Mouse (Mus musculus) thymus, postnatal 14 days (tissue): ENCODE results near the gene Pitx3.
"Not testable (repeated sequence)": the region's sequence is repeated elsewhere in the genome, so short reads cannot be mapped to it uniquely, and the experiment has no call there.

Experiments used
- DNase-seq: peaks from one replicate; pipeline ENCODE4 v3.0.0; 2021

Pitx3 gene

GRCm38 (mm10) chr19:46131694-46132525, 16.2 kb downstream of the Pitx3 start, which contains the start of gene Elovl3:
Elovl3 (plus strand) TSS chr19:46131897.
- DNase-seq, result no peak

- no peak for DNase-seq
These were observed 16.8 kb downstream of the Pitx3 start for GRCm38 (mm10) chr19:46131283-46131682.

GRCm38 (mm10) chr19:46129737-46130136, 18.4 kb downstream of the Pitx3 start:
- DNase-seq, result not testable (repeated sequence)

GRCm38 (mm10) chr19:46126301-46126700, 21.8 kb downstream of the Pitx3 start:
- no peak for DNase-seq

GRCm38 (mm10) chr19:46124651-46125050, 23.5 kb downstream of the Pitx3 start:
- DNase-seq, result no peak

GRCm38 (mm10) chr19:46123876-46124275, 24.2 kb downstream of the Pitx3 start:
- no peak for DNase-seq

GRCm38 (mm10) chr19:46120872-46121271, 27.3 kb downstream of the Pitx3 start:
- DNase-seq, result no peak

GRCm38 (mm10) chr19:46119458-46119857, 28.7 kb downstream of the Pitx3 start:
- DNase-seq, result no peak

- no peak for DNase-seq
These were observed 33.5 kb downstream of the Pitx3 start for GRCm38 (mm10) chr19:46114617-46115016.

GRCm38 (mm10) chr19:46110781-46111180, 37.3 kb downstream of the Pitx3 start:
- DNase-seq, result no peak

- no peak for DNase-seq
These were observed 37.9 kb downstream of the Pitx3 start for GRCm38 (mm10) chr19:46110214-46110613.

GRCm38 (mm10) chr19:46104187-46104557, 44.0 kb downstream of the Pitx3 start:
- no peak for DNase-seq

GRCm38 (mm10) chr19:46103437-46104186, 44.5 kb downstream of the Pitx3 start:
- DNase-seq, result no peak

- no peak for DNase-seq
These were observed 48.6 kb downstream of the Pitx3 start for GRCm38 (mm10) chr19:46099561-46099960.

GRCm38 (mm10) chr19:46096396-46096795, 51.7 kb downstream of the Pitx3 start:
- DNase-seq, result no peak

GRCm38 (mm10) chr19:46095291-46095690, 52.8 kb downstream of the Pitx3 start:
- DNase-seq, result no peak

- no peak for DNase-seq
These were observed 54.0 kb downstream of the Pitx3 start for GRCm38 (mm10) chr19:46094144-46094543.

GRCm38 (mm10) chr19:46091641-46092040, 56.5 kb downstream of the Pitx3 start:
- DNase-seq, result no peak

- DNase-seq, result no peak
These were observed 60.3 kb downstream of the Pitx3 start for GRCm38 (mm10) chr19:46087871-46088270.

GRCm38 (mm10) chr19:46086337-46086736, 61.8 kb downstream of the Pitx3 start:
- DNase-seq, result peak; percentile 51
